Mouse (Mus musculus) ES-E14 (cell line): ENCODE measurements around the gene Adam23. TPM values are rescaled to one million over a fixed set of nuclear protein-coding genes. Genes with fewer than 3 reads are reported as not detected.

ENCODE experiments used
- DNase-seq: peaks from one replicate; pipeline ENCODE4 v3.0.0-alpha.2; 2013; ENCODE audit warnings: low read depth, low spot score
- H3K27ac ChIP-seq: 2 replicates; pipeline ENCODE4 v1.5.1; 2012; ENCODE audit warnings: low read depth, mild to moderate bottlenecking, low read length, moderate library complexity, mixed read lengths; ENCODE audit not compliant: poor library complexity, insufficient read depth, severe bottlenecking
- H3K36me3 ChIP-seq: 2 replicates; pipeline ENCODE4 v1.6.1; 2012; ENCODE audit warnings: mild to moderate bottlenecking, low read length, moderate library complexity, mixed read lengths; ENCODE audit not compliant: control insufficient read depth, poor library complexity, insufficient read depth, severe bottlenecking
- H3K4me1 ChIP-seq, 2 experiments: fragments of 150-350 bp in 1 of 2; sonication (generic) in 1 of 2; 2 replicates each; pipeline ENCODE4 v1.6.1; 2012; ENCODE audit warnings: low read length in 2 of 2, mild to moderate bottlenecking in 1 of 2, mixed read lengths in 1 of 2; ENCODE audit not compliant: control insufficient read depth in 2 of 2, insufficient read depth in 2 of 2, poor library complexity in 1 of 2
- H3K4me3 ChIP-seq, 2 experiments: fragments of 150-350 bp in 1 of 2; sonication (generic) in 1 of 2; 2 replicates each; pipeline ENCODE4 v1.5.1; 2012; ENCODE audit warnings: low read length in 2 of 2, low read depth in 1 of 2, mild to moderate bottlenecking in 1 of 2, mixed read lengths in 1 of 2; ENCODE audit not compliant: insufficient read depth in 1 of 2, poor library complexity in 1 of 2, severe bottlenecking in 1 of 2
- H3K9ac ChIP-seq: 2 replicates; pipeline ENCODE4 v1.6.1; 2012; ENCODE audit warnings: low read depth, mild to moderate bottlenecking, low read length, mixed read lengths; ENCODE audit not compliant: poor library complexity, insufficient read depth, severe bottlenecking
- H3K9me3 ChIP-seq: fragments of 150-350 bp; sonication (generic); 2 replicates; pipeline ENCODE4 v1.6.1; 2012; ENCODE audit warnings: low read depth, mild to moderate bottlenecking, low read length; ENCODE audit not compliant: control insufficient read depth, insufficient read depth
- CHD2 ChIP-seq: IDR thresholded peaks from 2 replicates; pipeline ENCODE4 v1.6.1; 2014; ENCODE audit warnings: mild to moderate bottlenecking, low read depth, low read length, inconsistent platforms
- HCFC1 ChIP-seq: IDR thresholded peaks from 2 replicates; pipeline ENCODE4 v1.6.1; 2012; ENCODE audit warnings: low read length, inconsistent platforms, borderline replicate concordance; ENCODE audit not compliant: insufficient read depth
- MAFK ChIP-seq: IDR thresholded peaks from 2 replicates; pipeline ENCODE4 v1.6.1; 2014; ENCODE audit warnings: mild to moderate bottlenecking, low read depth, low read length, inconsistent platforms; ENCODE audit not compliant: insufficient read depth
- ZC3H11A ChIP-seq: IDR thresholded peaks from 2 replicates; pipeline ENCODE4 v1.6.1; 2012; ENCODE audit warnings: low read depth, mild to moderate bottlenecking, inconsistent platforms, low read length, borderline replicate concordance
- ZNF384 ChIP-seq: IDR thresholded peaks from 2 replicates; pipeline ENCODE4 v1.6.1; 2012; ENCODE audit warnings: low read depth, low read length, inconsistent platforms
- in situ Hi-C, 2 experiments: fragments of 600-800 bp; cut with MboI; formaldehyde crosslinking; loops; one replicate each; pipeline ENCODE4 v1.15.1; 2025; ENCODE audit warnings: low sequenced_read_pairs in 2 of 2, inconsistent platforms in 1 of 2; ENCODE audit not compliant: unreplicated experiment in 2 of 2
- total RNA-seq: library from RNA; depleted of rRNA; stranded (reverse); fragments of 300-350 nt; gene quantifications from 2 replicates; pipeline ENCODE4 v1.2.3, GENCODE M21; 2012

Gene Adam23
- total RNA-seq, 1 experiment = 119 TPM

DNA sequence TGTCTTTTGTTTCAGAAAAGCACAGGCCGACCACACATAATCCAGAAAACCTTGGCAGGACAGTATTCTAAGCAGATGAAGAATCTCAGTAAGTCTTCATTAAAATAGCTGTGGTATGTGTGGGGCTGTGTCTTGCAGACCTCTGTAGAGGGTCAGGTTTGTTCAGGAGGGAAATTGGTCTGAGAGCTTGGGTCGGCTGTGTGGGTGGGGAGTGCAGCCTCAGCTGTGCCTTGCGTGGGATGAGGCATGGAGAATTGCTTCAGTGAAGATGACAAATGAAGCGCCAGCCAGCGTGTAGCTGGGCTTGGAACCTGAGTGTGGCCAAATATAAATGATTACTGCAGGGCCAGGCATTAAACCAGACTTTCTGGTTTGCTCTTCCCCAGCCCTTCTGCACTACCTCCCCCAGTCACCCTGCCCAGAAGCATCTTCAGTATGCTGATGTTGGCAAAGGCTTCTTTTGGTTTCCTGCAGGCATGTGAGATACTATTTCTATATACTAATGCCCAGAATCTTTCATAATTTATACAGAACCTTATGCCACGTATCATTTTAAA, 88.7 kb downstream of the Adam23 start:
- peaks cover 34% of the 10 kb centered on the region for H3K36me3 ChIP-seq
- H3K9ac ChIP-seq = no peak overlapping the region
- DNase-seq = no peak
- TF ChIP-seq ZNF384 = no peak
- TF ChIP-seq CHD2 = no peak
- no peak for TF ChIP-seq ZC3H11A
- no peak for TF ChIP-seq MAFK
- no peak for TF ChIP-seq HCFC1
- in situ Hi-C loops = no loop called here
- H3K9me3 ChIP-seq = no peaks in the 10 kb centered on the region
- H3K4me1 ChIP-seq = peaks cover 0 to 2% of the 10 kb centered on the region in 2 experiments; a peak in 2 of 4 replicates
- no peak overlapping the region for H3K27ac ChIP-seq
- H3K4me3 ChIP-seq = no peak overlapping the region

DNA sequence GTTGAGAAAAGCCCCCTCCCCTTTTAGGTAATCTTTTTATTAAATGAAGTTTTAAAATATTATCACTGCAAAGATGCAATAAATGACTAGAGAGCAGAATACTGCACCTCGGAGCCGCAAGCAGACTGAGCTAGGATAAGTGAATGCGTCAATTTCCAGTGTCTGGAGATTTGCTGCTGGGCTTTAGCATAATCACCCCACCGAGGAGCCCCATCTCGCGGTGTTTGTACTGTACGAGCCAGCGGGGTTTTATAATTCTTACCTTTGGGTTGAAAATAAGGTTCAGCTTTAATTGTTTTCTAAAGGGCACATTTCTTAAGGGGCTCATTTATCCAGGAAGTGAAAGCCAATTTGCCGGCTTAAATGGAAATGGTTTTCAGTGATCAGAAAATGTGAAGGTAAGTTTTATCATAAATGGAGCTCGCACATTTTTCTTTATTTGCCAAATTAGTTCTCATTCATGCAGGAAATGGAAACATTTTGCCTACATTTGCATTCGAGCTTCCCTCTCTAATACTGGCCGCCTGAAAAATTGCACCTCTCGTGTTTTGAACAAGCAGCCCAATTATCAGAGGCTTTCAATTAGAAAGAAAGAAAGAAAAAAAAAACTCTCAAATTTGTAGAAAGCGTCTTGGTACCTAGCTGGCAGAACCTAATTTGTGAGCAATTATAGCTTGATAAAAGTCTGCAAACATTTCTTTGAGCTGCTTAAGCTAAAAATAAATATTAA, 94.4 kb downstream of the Adam23 start:
- H3K9ac ChIP-seq = no peak overlapping the region
- H3K36me3 ChIP-seq = peaks cover 13% of the 10 kb centered on the region
- H3K27ac ChIP-seq = no peak overlapping the region
- DNase-seq = no peak
- no peaks in the 10 kb centered on the region for H3K4me1 ChIP-seq
- TF ChIP-seq HCFC1 = no peak
- TF ChIP-seq CHD2 = no peak
- no peak for TF ChIP-seq ZNF384
- in situ Hi-C loops = no loop called here
- H3K4me3 ChIP-seq = no peak overlapping the region
- no peaks in the 10 kb centered on the region for H3K9me3 ChIP-seq

DNA sequence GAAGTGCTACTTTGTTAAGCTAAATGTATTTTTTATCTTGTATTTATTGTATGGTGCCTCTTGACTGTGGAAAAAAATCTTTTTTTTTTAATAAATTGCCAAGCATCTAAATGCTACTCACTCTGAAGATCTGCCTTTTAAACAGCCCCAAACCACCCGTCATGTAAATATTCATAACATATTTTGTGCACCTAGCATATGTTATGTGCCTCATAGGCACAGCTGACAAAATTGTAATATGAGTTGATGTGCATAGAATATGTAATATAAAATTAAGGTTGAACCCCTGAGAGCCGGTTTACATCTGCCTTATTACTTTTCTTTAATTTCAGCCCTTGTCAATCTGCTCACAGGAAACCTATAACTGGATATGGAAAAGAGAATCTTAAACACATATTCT, 98.4 kb downstream of the Adam23 start:
- no peaks in the 10 kb centered on the region for H3K4me1 ChIP-seq
- H3K27ac ChIP-seq = no peak overlapping the region
- no peak overlapping the region for H3K4me3 ChIP-seq
- H3K9ac ChIP-seq = no peak overlapping the region
- H3K9me3 ChIP-seq = no peaks in the 10 kb centered on the region
- peaks cover 18% of the 10 kb centered on the region for H3K36me3 ChIP-seq
- no peak for TF ChIP-seq HCFC1
- no peak for TF ChIP-seq CHD2
- TF ChIP-seq ZC3H11A = no peak
- no peak for TF ChIP-seq ZNF384
- no peak for TF ChIP-seq MAFK
- in situ Hi-C loops = no loop called here
- DNase-seq = no peak

DNA sequence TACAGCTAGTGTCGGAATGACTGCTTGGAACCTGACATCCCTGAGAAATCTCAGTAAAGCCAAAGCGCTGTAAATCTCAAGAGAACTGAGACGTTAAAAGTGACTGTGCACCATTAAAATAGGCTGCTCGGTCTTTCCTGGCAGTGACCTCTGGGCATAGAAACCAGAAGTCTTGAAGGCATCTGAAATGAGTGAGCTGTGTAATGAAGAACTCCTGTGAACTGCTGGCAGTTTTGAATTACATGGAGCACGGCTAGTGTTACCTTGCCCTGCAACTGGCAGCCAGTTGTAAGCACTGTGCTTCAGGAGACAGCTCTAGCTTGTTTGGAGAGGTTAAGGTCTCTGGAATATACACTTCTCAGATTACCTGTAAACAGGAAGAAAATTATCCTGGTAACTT, 107.3 kb downstream of the Adam23 start:
- no peak overlapping the region for H3K27ac ChIP-seq
- peaks cover 22% of the 10 kb centered on the region for H3K36me3 ChIP-seq
- DNase-seq = no peak
- H3K9me3 ChIP-seq = no peaks in the 10 kb centered on the region
- H3K9ac ChIP-seq = no peak overlapping the region
- TF ChIP-seq CHD2 = no peak
- no peak for TF ChIP-seq ZNF384
- TF ChIP-seq HCFC1 = no peak
- TF ChIP-seq MAFK = no peak
- TF ChIP-seq ZC3H11A = no peak
- H3K4me1 ChIP-seq = no peaks in the 10 kb centered on the region
- H3K4me3 ChIP-seq = no peak overlapping the region
- in situ Hi-C loops = no loop called here
